Mouse (Mus musculus) naive thymus-derived CD4-positive, alpha-beta T cell, adult 5 months (primary cell): Measurements from ENCODE around the gene Tbx2. TPM values are rescaled to one million over a fixed set of nuclear protein-coding genes. Genes with fewer than 3 reads are reported as not detected.

Experiments
- polyA plus RNA-seq: library from polyadenylated mRNA; unstranded; fragments of 100-300 nt; shearing (Covaris generic); gene quantifications from one replicate; pipeline ENCODE4 v1.2.1, GENCODE M21; 2017

Tbx2 gene
- polyA plus RNA-seq: 0.12 TPM

GRCm38 (mm10) chr11:85832231-85832924 is at the start of gene Tbx2:
Gene Tbx2 (plus strand): TSS chr11:85832551.

GRCm38 (mm10) chr11:85850233-85850632 is 17.9 kb downstream of the Tbx2 start, which contains the start of gene Gm11444:
Gene Gm11444 (minus strand): TSS chr11:85850333.

DNA sequence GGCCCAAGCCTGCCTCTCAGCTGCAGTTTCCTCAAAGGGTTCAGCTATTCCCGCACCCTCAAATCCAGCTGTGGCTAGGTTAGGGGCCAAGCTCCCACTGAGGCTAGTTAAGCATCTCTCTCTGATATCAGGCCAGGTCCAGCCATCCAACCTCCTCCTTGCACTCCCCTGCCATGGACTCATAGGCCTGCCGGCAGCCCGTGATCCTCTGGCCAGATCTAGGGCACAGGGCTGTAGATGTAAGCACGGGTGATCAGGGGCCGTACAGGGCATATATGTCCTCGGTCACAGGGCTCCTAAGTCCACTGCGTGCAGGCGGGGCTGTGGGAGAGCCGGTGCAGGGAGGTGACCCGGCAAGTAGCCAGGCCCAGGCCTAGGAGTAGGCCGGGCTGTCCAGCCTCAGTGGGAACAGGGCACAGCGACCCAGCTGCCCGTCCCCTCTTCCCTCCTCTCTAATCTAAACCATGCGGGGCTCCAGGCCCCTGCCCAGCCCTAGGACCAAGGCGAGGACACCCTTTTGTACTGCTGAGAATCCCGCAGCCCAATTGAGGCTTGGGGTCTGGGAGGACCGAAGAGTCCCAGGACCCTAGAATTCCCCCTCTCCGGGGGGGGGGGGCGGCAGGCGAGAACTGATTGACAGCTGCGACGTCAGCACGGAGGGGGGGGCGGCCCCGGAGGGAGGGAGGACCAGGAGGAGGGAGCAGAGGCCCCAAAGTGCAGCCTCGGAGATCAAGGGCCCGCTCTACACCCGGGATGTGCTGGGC is 53.5 kb downstream of the Tbx2 start, which contains the start of gene Tbx4:
Gene Tbx4, plus strand, starts transcription at position 758 of the 764 bp plus-strand sequence.

Other genes with a start within 250 kb of the Tbx2 start
- gene Gm11444, start 17.8 kb downstream of the Tbx2 start, polyA plus RNA-seq: not detected
- not detected for gene Tbx4, start 53.9 kb downstream of the Tbx2 start, polyA plus RNA-seq